Mouse (Mus musculus): ENCODE measurements around the gene Nr4a1. TPM values are rescaled to one million over a fixed set of nuclear protein-coding genes. Genes with fewer than 3 reads are reported as not detected.

Gene Nr4a1
- total RNA-seq, 2 experiments from 2014 or later: 34.5 to 54.4 TPM

DNA sequence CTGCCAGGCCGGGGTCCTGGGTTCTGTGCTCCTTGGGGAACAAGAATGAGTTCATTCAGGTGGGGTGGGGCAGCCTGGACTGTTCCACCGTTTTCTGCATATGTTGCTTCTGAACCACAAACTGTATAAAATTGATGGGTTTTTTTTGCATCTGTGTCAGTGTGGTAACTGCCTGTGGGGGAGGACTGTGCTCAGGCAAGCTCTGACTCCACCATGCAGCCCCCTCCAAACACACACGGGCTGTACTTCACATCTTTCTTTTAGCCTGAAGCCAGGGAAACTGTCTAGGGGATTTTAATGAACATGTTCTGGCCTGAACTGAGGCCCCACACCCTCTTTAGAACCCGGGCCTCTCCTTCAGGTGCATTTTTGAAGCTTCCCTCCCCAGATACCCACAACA lies 21.5 kb upstream of the Nr4a1 start:
- DNase-seq (ENCODE audit: low spot score in 2 of 2): no peak

DNA sequence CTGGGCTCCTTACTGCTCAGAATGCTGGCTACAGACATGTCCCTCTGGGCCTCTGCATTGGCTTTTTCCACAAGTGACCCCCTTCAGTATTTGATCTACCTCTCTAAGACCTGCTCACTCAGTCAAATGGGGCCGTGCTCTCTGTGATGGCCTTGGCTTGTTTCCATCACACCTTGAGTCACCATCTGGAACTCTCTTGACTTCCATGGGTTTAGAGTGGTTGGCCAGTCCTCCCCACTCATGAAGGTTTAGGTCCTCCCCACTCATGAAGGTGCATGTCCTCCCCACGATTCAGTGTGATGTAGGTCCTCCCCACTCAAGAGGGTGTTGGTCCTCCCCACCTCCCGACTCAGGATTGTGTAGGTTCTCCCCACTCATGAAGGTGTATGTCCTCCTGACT lies 20.9 kb upstream of the Nr4a1 start:
- DNase-seq (ENCODE audit: low spot score in 2 of 2): no peak

DNA sequence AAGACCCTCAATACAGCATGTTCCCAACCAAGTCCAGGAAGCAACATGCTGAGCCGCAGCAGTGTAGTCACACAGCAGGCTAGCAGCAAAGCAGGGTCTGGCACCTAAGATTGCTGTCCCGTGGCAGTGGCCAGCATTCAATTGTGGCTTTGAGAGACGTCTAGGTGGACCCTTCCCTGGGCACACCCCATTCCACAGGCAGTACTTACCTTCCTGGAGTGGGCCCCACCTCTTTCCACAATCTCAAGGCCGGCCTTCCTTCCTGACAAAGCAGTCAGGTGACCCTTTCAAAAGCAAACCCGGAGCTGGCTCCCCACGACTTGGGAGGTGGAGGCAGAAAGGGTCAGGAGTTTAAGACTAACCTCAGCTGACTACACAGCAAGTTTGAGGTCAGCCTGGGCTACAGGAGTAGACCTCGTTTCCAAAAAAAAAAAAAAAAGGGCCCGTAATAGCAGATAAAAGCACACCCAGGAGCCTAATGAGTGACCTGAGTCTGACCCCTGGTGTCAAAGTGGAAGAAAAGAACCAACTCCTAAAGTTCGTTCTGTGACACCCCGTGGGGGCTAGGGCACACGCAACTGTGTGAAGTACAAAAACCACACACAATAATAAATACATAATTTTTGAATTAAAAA lies 20.3 kb upstream of the Nr4a1 start:
- no peak for DNase-seq (ENCODE audit: low spot score in 2 of 2)

DNA sequence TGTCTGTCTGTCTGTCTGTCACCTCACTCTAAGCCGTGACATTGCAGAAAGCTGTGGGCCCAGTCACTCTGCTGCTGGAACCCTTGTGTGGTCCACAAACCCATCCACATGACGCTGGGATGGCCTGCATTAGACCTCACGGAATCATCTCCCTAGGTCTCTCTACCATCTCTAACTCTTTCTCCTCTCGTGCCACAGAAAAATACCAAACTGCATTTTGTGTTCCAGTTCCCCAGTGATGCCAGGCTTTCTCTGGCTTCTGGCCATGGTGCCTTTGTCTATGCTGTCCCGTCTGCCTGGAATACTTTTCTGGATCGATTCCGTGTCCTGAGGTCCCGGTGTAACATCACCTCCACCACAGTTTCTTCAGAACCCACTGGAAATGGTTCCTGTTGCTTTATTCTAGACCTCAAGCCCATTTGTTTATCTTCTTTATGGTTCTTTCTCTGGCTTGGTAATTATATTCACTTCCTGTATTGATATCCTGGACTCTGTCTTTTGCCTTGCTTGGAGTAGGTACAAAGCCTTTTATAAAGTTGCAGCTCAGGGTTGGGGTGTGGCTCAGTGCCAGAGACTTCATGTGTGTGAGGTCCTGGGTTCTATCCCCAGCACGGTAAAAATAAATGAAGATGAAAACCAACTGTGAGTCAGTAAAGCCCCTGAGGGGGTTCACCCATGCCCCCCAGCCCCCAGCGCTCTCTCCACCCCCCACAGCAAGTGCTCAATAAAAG lies 19.3 kb upstream of the Nr4a1 start:
- no peak for DNase-seq (ENCODE audit: low spot score in 2 of 2)

DNA sequence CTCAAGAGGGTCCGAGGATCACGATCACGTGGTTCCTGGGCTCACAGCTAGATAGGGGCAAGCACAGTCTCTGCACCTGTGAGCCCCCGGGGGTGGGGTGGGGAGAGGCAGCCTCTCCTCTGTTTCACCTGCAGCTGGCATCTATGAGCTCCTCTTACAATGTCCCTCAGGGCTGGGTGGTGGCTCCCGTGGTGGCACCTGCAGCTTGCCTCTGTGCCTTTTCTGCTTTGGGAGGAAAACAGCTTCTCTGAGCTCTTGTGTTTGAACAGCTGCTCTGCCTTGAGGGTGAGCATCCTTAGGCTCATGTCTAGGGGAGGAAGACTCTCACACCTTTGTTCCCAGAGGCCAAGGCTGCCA lies 18.7 kb upstream of the Nr4a1 start:
- no peak for DNase-seq (ENCODE audit: low spot score in 2 of 2)

DNA sequence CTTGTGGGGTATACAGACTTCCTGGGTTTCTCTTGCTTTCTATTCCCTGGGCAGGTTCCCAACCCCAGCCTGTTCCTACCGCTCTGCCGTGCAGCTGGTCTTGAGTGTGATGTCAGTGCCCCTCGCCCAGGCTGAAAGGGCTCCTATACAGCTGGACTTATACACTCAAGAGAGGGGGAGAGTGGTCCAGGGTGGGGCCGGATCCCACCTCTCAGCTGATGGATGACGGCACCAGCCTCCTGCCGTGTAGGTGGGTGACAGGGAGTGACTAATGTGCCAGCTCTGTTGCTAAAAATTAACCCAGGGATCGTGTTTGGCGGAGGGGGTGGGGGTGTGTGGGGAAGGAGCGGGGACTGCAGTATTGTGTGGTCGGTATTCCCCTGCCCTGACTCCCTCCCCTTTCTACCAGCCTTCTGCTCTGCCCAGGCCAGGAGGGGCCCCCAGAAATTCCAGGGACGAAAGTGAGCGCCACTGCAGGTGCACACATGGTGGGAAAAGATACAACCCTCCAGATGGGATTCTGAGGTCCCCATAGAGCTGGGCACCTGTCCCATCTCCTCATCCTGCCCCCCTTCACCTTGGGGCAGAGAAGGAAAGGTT lies 18.2 kb upstream of the Nr4a1 start:
- no peak for DNase-seq (ENCODE audit: low spot score in 2 of 2)

DNA sequence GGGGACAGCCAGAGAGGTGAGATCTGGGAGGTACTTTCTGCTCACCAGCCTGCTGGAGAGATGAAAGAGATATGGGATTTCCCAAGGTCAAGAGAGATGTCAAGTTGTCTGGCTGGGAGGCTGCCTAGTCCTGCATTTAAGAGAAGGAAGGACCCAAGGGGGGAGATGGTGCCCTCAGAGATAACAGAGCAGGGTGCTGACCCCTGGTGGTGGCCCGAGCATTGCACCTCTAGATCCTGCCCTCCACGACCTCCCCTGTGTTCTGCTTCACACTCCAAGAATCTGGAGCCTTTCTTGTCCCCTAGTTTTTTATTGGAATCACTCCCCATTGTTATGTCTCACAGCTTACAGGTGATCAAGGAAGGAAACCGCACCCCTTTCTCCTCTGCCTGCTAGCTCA lies 17.2 kb upstream of the Nr4a1 start:
- peak in 1 of 2 experiments; percentile 60 for DNase-seq (ENCODE audit: low spot score in 2 of 2)

DNA sequence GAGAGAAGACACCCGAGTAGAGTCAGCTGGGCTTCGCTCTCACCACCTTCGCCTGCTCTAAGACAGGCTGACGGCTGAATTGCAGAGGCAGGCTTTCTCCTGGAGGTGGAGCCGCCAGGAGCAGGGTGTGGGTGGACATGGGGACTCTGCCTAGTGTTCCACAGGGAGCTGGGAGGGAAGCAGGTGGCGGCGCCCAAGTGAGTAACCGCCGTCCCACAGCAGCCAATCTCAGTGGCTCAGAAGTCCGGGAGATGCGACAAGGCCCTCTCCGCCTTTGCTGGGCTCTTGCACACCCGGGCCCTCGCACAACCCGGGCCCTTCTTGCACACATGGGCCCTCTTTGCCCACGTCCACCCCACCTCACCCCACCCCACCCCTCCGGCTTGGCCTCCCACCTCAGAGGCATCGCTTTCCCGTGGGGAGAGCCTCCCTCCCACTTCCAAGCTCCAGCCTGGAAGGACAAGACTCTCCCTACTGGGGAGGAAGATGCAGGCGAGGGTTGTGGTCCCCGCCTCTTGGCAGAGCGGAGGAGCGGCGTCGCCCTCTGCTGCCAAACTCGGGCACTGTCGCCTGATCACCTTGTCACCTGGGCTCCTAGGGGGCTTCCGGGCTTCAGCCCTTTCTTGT lies 15.1 kb upstream of the Nr4a1 start:
- DNase-seq (ENCODE audit: low spot score in 2 of 2): no peak

DNA sequence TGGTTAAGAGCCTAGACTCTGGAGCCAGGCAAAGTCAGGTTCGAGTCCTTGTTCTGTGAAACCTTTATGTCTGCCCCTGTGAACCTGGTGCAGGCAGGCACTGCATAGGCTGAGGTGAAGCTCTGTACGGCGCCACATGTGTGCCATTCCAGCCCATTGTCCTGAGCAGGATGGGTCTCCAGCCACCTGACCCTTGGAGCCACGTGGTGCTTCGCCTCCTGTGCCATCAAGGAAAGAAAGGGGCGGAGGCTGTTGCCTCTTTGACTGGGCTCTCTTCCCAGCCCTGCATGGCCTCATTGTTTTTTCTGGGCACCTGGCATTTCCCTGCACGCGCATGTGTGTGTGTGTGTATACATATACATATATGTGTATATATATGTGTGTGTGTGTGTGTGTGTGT lies 14.2 kb upstream of the Nr4a1 start:
- no peak for DNase-seq (ENCODE audit: low spot score in 2 of 2)

DNA sequence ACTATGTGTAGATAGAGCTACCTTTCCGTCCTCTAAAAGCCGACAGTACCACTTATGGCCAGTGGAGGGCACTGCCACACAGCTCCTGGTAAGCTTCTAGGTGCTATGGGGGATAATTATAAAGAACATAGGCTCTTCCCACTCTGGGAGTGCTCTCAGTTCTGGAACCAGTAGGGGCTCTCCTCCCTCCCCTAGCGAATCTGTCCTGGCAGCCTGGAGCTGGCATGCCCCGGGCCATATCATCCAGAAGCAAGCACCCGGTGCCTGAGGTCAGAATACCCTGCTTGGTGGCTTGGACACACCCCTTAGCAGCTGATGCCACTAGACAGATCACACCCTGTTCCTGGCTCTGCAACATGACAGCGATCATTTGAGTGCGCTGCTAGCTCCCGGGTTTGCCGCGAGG lies 13.3 kb upstream of the Nr4a1 start:
- DNase-seq (ENCODE audit: low spot score in 2 of 2): peak; percentile 92 to 93

DNA sequence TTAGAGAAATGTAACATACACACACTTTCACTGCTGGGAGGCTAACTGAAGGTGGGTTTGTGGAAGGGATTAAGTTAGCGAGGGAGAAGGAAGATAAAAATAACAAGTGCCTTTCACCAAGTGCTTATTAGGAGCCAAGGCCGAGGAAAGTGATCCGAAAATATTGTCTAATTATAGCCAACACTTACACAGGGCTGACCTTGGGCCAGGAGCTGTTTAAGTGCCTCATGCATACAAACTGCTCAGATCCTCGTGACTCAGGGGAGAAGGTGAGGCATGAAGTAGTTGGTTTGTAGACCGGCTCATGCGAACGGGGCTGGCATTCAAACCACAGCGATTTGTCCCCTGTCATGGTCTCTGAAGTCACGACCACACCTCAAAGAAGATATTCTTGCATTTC lies 12.8 kb upstream of the Nr4a1 start:
- no peak for DNase-seq (ENCODE audit: low spot score in 2 of 2)

DNA sequence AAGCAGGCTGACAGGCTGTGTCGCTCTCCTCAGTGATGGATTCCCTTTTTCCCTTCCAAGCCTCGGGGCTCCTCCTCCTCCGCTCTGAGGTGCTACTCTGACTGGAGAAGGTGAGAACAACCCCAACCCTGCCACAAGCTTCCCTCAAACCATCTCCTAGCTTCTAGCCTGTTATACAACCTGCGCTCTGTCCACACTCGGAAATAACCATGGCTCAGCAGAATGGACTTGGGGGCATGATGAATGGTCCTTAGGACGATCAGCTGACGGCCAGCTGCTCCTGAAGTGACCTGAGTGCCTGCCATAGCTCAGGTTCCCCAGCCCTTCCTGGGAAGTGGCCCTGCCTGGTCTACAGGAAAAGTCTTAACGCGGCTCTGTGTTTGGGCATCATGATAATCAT lies 12.2 kb upstream of the Nr4a1 start:
- DNase-seq (ENCODE audit: low spot score in 2 of 2): no peak

DNA sequence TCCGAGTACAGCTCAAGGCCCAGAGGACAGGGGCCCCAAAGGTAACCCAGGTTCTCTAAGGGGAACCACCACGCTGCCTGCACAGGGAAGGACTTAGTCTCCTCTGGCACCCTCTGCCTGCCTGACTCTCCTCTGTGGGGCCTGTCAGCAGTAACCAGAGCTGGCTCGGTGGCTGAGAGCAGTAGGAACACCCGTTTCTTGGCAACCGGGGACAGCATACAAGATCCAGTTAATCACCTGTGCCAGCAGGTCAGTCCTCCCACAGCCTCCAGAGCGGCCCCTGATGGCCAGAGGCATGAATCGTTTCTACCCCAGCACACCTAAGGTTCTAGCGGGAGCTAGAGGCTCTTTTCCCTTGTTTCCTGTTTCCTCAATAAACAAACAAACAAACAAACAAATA lies 11.4 kb upstream of the Nr4a1 start:
- no peak for DNase-seq (ENCODE audit: low spot score in 2 of 2)

DNA sequence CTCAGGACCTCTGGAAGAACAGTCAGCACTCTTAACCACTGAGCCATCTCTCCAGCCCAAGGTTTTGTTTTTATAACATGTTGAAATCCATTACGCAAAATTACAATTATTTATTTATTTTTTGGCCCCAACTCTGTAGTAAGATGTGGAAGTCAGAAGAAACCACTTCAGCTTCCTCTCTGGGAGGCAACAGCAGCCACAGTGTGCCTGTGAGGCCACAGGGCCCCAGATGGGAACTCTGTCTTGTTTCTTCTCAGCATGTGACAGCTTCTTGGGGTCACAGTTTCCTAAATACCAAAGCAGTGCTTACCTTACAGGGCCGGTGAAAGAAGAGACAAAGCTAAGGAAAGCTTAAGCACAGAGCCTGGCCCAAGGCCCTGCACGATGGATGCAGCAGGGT lies 10.1 kb upstream of the Nr4a1 start:
- DNase-seq (ENCODE audit: low spot score in 2 of 2): no peak

DNA sequence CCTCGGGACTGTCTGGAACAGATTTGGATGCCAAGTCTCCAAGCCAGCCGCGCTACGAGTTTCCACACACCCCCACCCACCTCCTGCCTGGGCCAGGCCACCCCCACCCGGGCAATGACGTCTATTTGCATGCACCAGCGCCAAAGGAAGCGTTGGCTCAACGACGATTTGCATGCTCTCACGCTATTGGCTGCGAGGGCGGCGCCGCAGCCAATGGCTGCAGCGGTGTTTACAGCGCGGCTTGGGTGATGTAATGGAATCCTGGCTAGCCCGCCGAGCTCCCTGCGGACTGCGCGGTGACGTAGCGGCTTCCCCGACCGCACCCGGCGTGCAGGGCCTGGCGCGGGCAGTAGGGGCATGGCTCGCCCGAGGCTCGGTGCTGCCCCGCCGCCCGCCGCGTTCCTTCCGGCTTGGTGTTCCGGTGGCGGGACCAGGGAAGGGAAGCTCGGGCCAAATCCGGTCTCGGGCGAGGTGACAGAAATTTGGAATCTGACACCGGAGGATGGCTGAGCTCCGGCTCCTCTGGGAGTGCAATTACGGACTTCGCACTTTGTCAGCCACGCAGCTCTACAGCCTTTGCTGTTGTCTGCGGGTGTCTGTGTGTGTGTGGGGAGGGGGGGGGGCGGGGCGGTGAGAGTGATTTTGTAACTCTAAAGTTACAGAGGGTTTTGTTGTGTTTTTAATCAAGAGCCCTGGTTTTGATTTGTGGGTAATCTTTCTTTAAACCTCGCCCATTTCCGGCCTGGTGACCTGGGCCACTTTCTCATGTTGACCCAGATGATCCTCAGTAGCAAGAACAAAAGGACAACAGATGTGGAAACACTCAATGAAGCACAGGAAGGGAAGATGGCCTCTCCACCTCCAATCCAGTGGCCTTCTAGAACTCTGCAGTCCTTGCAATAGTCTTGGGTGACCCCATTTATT lies 7.6 kb upstream of the Nr4a1 start:
- DNase-seq (ENCODE audit: low spot score in 2 of 2): peak; percentile 92 to 97

DNA sequence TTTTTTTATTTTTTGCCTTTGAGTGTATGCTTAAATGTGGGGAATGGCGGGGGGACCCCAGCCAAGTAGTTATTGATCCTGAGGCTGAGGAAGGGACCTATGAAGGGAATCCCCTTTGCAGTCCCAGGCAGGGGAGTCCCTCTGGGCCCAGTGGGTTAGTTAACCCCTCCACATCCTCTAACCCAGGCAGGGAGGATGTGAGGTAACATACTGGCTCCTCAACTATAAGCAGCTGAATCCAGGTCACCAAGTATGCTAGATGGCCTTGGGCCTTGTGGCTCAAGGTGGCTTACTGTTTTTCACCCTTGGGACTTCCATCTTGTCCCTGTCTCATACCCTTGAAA lies 6.9 kb upstream of the Nr4a1 start:
- DNase-seq (ENCODE audit: low spot score in 2 of 2): no peak

DNA sequence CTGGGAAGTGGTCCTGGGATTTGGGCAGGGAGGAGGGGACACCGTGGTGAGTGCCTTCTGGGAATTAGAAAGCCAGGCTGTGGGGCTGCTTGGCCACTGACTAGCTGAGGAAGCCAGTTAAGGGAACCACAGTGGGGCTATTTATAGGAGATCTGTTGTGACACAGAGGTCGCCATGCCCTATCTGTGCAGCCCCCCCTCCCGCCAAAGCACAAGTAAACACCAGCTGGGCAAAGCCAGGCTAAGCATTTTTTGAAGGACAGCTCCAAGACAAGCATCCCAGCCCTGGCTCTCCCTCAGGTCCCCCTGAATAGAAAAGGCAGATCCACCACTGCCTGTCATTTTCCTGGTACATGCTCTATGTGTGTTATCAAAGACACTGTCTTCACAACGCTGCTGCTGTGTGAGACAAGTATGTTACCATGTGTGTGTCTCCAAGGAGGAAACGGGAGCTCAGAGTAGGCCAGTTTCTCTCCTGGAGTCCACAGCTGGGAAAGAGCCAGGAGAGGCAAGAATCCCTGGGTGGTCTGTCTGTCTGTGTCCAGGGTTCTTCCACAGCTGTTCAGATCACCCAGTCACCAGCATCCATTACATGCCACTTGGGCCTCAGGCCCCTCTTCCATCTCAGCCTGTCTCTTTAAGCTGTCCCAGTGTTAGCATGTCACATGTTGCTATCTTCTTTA lies 5.9 kb upstream of the Nr4a1 start:
- no peak for DNase-seq (ENCODE audit: low spot score in 2 of 2)

DNA sequence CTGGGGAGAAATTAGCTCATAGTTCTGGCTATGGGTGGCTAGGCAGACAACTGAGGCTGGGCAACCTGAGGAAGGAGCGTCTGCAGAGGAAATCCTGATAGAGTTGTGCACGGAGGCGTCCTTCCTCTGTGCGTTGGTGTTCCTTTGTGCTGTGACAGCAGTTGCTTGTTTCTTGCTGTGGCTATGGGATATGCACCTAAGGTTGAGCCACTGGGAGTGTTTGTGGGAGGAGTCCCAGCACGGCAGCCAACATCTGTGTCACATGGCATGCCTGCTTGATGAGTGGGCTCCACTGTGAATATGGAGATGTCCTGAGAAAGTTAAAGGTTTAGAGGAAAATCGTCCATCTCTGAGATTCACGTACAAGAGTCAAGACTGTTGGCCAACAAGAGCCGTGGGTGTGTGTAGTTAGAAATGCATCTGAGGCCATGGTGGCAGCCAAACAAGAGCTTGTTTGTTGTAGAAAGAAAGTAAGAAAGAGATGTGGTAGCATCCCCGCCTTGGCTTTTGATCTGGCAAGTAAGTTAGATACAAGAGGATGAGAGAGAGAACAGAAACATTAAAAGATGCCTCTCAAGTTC lies 3.8 kb upstream of the Nr4a1 start:
- DNase-seq (ENCODE audit: low spot score in 2 of 2): no peak

DNA sequence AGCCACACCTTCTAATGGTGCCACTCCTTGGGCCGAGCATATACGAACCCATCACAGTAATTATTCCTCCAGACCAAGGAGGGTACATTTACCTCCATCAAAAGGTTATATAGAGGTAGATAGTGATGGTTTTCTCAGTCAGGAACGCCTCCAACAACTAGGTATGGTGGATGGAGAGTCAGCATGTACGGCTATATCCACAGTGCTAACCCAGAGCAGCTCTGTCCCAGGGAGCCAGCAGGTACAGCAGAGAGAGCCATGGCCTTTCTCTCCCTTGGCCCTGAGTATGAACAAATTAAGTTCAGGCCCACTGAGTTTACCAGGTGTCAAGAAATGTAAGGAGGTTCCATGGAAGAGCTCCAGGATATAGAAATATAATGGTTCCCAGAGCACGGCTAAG lies 2.1 kb upstream of the Nr4a1 start:
- DNase-seq (ENCODE audit: low spot score in 2 of 2): no peak

DNA sequence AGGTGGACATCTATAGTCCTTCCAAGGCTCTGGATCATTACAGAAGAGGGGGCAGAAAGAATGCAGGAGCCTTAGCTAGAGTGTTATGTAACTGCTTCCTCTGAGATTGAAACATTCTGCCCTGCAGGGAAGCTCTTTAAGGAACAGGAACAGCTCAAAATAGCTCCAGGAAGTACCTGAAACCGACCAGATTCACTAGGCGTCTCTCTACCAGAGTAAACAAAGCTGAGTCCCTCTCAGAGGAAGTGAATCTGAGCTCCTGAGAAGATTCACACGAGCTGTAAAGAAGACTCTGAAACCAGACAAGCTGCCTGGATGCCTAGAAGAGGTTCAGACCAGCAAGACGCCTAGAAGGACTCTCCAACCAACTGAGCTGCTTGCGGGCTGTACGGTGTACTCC lies 1.5 kb upstream of the Nr4a1 start:
- no peak for DNase-seq (ENCODE audit: low spot score in 2 of 2)

DNA sequence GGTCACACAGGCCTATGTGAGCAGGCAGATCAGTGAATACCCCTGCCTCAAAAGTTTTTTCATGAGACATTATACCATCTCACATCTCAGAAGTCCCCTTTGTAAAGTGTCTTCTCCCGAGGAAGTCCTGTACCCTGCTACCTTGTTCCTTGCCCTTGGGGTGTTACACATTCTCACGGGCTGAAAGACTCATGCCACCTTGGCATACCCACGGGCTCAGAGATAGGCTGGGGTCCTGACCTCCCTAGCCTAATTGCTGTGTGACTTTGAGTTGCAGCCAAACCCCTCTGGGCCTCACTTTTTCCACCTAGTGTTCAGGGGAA lies 545 bp upstream of the Nr4a1 start:
- DNase-seq (ENCODE audit: low spot score in 2 of 2): no peak
